Mouse (Mus musculus): ENCODE measurements around the gene Sars2.

GRCm38 (mm10) chr7:28794496-28794895 lies 52.7 kb downstream of the Sars2 start:
- no peak for TF ChIP-seq POLR2A (IDR thresholded peaks at IDR 0.05; ENCODE audit: low read depth, low read length)
- TF ChIP-seq CTCF (IDR thresholded peaks at IDR 0.05; ENCODE audit: extremely low read depth, insufficient read depth, insufficient read length, insufficient replicate concordance): no peak

Measured in spleen, adult 2 months (tissue).